Mouse (Mus musculus): Measurements from ENCODE around the gene Ly6g5b. TPM values are rescaled to one million over a fixed set of nuclear protein-coding genes. Genes with fewer than 3 reads are reported as not detected.
A peak's percentile ranks its signal among the peaks of the same experiment; 100 is the strongest.

Ly6g5b gene
- polyA plus RNA-seq, 1 experiment from 2014 or later = 0.89 TPM

DNA sequence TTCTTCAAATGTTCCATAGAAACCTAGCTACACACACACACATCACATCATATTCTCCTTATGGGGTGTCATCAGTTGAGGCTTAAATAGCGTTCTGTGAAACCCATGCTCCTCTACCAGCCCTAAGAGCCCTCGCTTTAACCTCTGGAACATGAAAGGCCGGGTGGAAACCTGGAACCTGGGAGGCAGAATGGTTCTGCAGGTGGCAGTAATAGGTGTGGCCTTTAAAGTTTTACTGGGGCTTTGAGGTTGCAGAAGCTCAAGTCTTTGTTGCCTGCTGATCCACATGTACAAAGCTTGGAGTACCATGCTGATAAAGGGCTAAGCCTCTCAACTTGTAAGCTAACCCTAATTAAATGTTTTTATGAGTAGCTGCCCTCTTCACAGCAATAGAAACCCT lies 32.1 kb upstream of the Ly6g5b start:
- no peak for DNase-seq (ENCODE audit: low spot score)

DNA sequence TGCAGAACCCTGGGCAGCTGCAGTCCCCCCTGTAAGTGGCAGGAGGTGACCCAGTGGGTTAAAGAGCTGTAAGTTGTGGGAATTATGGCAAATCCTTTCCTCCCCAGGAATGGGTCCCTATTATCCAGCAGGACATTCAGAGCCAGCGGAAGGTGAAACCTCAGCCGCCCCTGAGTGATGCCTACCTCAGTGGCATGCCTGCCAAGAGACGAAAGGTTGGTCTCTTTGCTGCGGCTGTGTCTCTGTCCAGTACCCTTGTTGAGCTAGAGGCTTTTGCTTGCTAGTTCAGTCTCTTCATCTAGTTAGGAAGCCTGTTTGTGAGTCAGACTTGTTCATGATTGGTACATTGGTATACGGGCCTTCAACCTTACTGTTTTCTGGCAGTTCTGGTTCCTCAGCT lies 30.9 kb upstream of the Ly6g5b start:
- H3K9me3 ChIP-seq (replicated peaks; ENCODE audit: control insufficient read depth, low read length) = no peaks in the 10 kb centered on the region
- no peak overlapping the region for H3K4me2 ChIP-seq (ENCODE audit: low read length)
- H3K36me3 ChIP-seq (ENCODE audit: control insufficient read depth, insufficient read depth, low read length) = peaks cover 100% of the 10 kb centered on the region
- 88% methylated on average over 5 of the region's 5 CpGs for WGBS
- no peak overlapping the region for H3K4me3 ChIP-seq (ENCODE audit: low read depth, low read length)
- no peaks in the 10 kb centered on the region for H3K4me1 ChIP-seq (ENCODE audit: control insufficient read depth, insufficient read depth, low read length)
- no peak overlapping the region for H3K9ac ChIP-seq (ENCODE audit: low read length)
- ATAC-seq = no peak
- H3K27ac ChIP-seq (ENCODE audit: low read depth, low read length) = no peak overlapping the region
- DNase-seq (ENCODE audit: low spot score) = no peak
- no peaks in the 10 kb centered on the region for H3K27me3 ChIP-seq (replicated peaks; ENCODE audit: control insufficient read depth, insufficient read depth, low read length)

More for the DNA sequence above, 32.1 kb upstream of the Ly6g5b start:
- no peak overlapping the region for H3K4me2 ChIP-seq (ENCODE audit: low read length)
- H3K4me3 ChIP-seq (ENCODE audit: low read depth, low read length) = no peak overlapping the region
- no peak overlapping the region for H3K9ac ChIP-seq (ENCODE audit: low read length)
- H3K36me3 ChIP-seq (ENCODE audit: control insufficient read depth, insufficient read depth, low read length) = peaks cover 100% of the 10 kb centered on the region
- ATAC-seq = no peak
- WGBS = 57% methylated on average over 3 of the region's 3 CpGs
- no peak overlapping the region for H3K27ac ChIP-seq (ENCODE audit: low read depth, low read length)
- H3K27me3 ChIP-seq (replicated peaks; ENCODE audit: control insufficient read depth, insufficient read depth, low read length) = no peaks in the 10 kb centered on the region
- H3K9me3 ChIP-seq (replicated peaks; ENCODE audit: control insufficient read depth, low read length) = no peaks in the 10 kb centered on the region
- no peaks in the 10 kb centered on the region for H3K4me1 ChIP-seq (ENCODE audit: control insufficient read depth, insufficient read depth, low read length)

DNA sequence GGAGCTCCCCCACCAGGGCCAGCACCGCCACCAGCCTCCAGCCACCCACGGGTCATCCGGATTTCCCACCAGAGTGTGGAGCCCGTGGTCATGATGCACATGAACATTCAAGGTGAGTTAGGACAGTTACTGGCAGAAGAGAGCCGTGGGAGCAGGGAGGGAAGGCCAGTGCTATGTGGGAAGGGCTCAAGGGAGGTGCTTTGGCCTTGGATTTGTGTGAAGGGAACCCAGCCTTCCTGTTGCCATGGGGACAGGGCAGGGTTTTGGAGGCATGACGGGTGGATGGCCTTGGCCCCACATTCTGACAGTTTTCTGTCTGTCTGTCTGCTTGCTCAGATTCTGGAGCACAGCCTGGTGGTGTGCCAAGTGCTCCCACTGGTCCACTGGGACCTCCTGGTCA lies 26.7 kb upstream of the Ly6g5b start:
- Histone ChIP-seq H3K4me2 (ENCODE audit: low read length) (no peak overlapping the region), H3K36me3 (ENCODE audit: control insufficient read depth, insufficient read depth, low read length) (peaks cover 89% of the 10 kb centered on the region), H3K9me3 (replicated peaks; ENCODE audit: control insufficient read depth, low read length) (no peaks in the 10 kb centered on the region), H3K27ac (ENCODE audit: low read depth, low read length) (no peak overlapping the region), H3K27me3 (replicated peaks; ENCODE audit: control insufficient read depth, insufficient read depth, low read length) (no peaks in the 10 kb centered on the region), H3K9ac (ENCODE audit: low read length) (no peak overlapping the region), H3K4me3 (ENCODE audit: low read depth, low read length) (no peak overlapping the region), H3K4me1 (ENCODE audit: control insufficient read depth, insufficient read depth, low read length) (peaks cover 4% of the 10 kb centered on the region; the same call in 1 of the 2 replicates)
- 92% methylated on average over 6 of the region's 6 CpGs for WGBS
- no peak for ATAC-seq
- no peak for DNase-seq (ENCODE audit: low spot score)

DNA sequence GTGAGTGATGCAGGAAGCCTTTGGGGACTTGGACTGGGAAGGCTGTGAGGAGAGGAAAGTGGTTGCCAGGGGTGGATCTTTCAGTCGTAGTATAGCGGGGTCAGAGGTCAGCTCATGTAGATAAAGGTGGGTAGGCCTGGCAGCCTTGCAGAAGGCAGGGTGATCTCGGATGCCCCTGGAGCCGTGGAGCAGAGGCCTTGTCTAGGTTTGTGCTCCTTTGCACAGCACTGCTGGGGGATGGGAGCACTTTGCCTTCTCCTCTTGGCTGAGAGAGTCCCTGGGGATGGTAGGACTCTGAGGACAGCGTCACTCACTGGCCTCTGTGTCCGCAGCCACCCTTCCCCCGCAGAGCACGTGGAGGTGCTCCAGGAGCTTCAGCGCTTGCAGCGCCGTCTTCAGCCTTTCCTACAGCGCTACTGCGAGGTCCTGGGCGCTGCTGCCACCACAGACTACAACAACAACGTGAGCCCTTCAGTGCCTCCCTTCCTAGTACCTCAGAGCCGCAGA lies 25.3 kb upstream of the Ly6g5b start:
- no peak for DNase-seq (ENCODE audit: low spot score)
- H3K4me3 ChIP-seq (ENCODE audit: low read depth, low read length) = no peak overlapping the region
- H3K4me2 ChIP-seq (ENCODE audit: low read length) = no peak overlapping the region
- H3K27ac ChIP-seq (ENCODE audit: low read depth, low read length) = no peak overlapping the region
- H3K27me3 ChIP-seq (replicated peaks; ENCODE audit: control insufficient read depth, insufficient read depth, low read length) = no peaks in the 10 kb centered on the region
- H3K36me3 ChIP-seq (ENCODE audit: control insufficient read depth, insufficient read depth, low read length) = peaks cover 74% of the 10 kb centered on the region
- 81% methylated on average over 16 of the region's 16 CpGs for WGBS
- H3K4me1 ChIP-seq (ENCODE audit: control insufficient read depth, insufficient read depth, low read length) = peaks cover 9% of the 10 kb centered on the region
- no peak for ATAC-seq
- H3K9me3 ChIP-seq (replicated peaks; ENCODE audit: control insufficient read depth, low read length) = no peaks in the 10 kb centered on the region
- H3K9ac ChIP-seq (ENCODE audit: low read length) = no peak overlapping the region

DNA sequence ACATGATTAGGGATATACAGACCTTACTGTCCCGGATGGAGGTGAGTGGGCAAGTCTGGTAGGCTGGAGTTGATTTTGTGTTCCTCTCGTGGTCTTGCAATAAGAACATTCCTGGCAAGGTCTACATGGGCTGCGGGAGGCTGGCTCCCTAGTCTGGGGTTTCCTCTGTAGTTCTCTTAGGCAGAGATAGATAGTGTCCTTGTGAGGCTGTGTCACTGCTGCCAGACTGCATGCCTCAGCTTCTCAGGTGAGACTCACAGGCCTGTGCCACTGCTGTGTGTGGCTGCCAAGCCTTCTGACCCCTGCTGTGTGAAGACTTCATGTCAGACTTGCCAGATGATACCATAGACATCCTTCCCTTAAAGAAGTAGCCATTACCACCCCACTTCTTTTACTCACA lies 24.0 kb upstream of the Ly6g5b start:
- Histone ChIP-seq H3K4me1 (ENCODE audit: control insufficient read depth, insufficient read depth, low read length) (peaks cover 9% of the 10 kb centered on the region), H3K4me2 (ENCODE audit: low read length) (no peak overlapping the region), H3K4me3 (ENCODE audit: low read depth, low read length) (no peak overlapping the region), H3K27me3 (replicated peaks; ENCODE audit: control insufficient read depth, insufficient read depth, low read length) (no peaks in the 10 kb centered on the region), H3K36me3 (ENCODE audit: control insufficient read depth, insufficient read depth, low read length) (peaks cover 62% of the 10 kb centered on the region), H3K9ac (ENCODE audit: low read length) (no peak overlapping the region), H3K9me3 (replicated peaks; ENCODE audit: control insufficient read depth, low read length) (no peaks in the 10 kb centered on the region), H3K27ac (ENCODE audit: low read depth, low read length) (no peak overlapping the region)
- no peak for DNase-seq (ENCODE audit: low spot score)
- no peak for ATAC-seq
- WGBS = 86% methylated on average over 3 of the region's 3 CpGs

DNA sequence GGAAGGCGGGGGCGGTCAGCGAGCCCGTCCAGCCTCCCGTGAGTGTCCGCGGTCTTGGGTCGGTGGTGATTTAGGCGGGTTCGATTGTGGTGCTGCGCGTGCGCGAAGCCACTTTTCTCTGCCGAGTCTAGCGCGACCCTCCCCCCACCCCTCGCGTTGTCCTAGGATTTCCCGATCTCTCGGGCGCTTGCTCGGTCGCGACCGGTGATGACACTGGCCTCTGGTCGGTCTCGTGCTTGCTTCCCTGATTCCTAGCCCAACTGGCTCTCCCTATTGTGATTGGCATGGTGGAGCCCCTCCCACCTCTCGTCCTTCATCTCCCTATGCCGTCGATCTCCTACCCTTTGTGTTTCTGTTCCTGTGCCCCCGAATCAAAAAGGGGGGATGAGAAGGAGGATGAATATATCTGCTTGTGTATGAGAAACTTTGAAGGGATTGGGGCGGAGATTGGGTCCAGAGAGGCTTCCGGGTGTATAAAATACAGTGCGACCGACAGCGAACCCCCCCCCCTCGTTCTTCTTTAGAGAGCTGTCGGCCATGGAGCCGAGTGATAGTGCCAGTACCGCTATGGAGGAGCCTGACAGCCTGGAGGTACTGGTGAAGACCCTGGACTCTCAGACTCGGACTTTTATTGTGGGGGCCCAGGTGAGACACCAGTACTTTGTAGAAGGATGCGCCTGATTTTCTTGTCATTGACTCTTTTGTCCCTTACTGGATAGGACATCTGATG lies 20.5 kb upstream of the Ly6g5b start:
- Histone ChIP-seq H3K27me3 (replicated peaks; ENCODE audit: control insufficient read depth, insufficient read depth, low read length) (no peaks in the 10 kb centered on the region), H3K4me2 (ENCODE audit: low read length) (peak overlapping the region; percentile 93), H3K4me3 (ENCODE audit: low read depth, low read length) (peak overlapping the region; percentile 74), H3K9ac (ENCODE audit: low read length) (peak overlapping the region; percentile 91), H3K4me1 (ENCODE audit: control insufficient read depth, insufficient read depth, low read length) (peaks cover 9% of the 10 kb centered on the region), H3K9me3 (replicated peaks; ENCODE audit: control insufficient read depth, low read length) (no peaks in the 10 kb centered on the region), H3K36me3 (ENCODE audit: control insufficient read depth, insufficient read depth, low read length) (peaks cover 26% of the 10 kb centered on the region), H3K27ac (ENCODE audit: low read depth, low read length) (peak overlapping the region; percentile 89)
- ATAC-seq = peak; percentile 59
- WGBS = under 1% methylated on average over 43 of the region's 43 CpGs
- DNase-seq (ENCODE audit: low spot score) = no peak

DNA sequence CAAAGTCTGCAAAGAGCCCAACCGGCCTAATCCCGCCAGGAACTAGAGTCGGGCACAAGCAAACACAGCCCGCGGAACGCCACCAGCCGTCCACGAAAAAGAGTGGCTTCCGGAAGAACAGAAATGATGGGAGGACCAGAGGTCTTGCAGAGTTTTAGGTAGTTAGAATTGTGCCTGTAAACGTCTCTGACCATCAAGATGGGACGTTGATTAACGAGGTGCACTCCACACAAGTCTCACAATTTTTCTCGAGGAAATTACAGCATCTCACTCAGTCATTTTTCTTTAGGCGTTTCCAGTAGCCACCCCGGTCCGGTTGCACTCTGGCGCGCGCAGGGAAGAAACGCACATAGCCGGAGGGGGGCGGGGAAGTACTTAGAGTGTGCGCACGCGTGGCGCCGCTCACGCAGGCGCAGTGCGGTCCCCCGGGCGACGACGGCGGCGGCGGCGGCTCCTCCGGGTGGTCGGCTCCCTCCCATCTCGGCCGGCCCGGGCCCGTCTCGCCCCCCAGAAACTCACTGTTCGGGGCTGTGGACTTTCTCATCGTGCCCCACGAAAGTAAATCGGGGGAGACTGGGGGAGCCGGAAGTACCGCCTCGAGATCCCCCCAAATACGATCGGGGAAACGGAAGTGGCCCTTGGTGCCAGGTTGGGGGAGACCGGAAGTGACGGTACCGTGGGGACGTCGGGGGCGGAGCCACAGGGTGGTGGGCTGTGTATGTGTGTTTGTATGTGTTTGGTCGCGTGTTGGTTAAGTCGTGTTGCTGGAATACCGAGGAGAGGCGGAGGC lies 19.8 kb upstream of the Ly6g5b start, which contains the start of gene Bag6:
Gene Bag6, plus strand, starts transcription at position 378 of the 790 bp plus-strand sequence.
- ATAC-seq (peak; percentile 95), DNase-seq (ENCODE audit: low spot score) (peak; percentile 97)
- no peaks in the 10 kb centered on the region for H3K9me3 ChIP-seq (replicated peaks; ENCODE audit: control insufficient read depth, low read length)
- H3K27me3 ChIP-seq (replicated peaks; ENCODE audit: control insufficient read depth, insufficient read depth, low read length) = no peaks in the 10 kb centered on the region
- H3K4me3 ChIP-seq (ENCODE audit: low read depth, low read length) = peak within 1 kb of the TSS; percentile 74
- peak within 1 kb of the TSS; percentile 89 for H3K27ac ChIP-seq (ENCODE audit: low read depth, low read length)
- WGBS = under 1% methylated on average over 66 of the region's 66 CpGs
- H3K9ac ChIP-seq (ENCODE audit: low read length) = peak within 1 kb of the TSS; percentile 91
- H3K4me1 ChIP-seq (ENCODE audit: control insufficient read depth, insufficient read depth, low read length) = peaks cover 9% of the 10 kb centered on the region
- H3K36me3 ChIP-seq (ENCODE audit: control insufficient read depth, insufficient read depth, low read length) = peaks cover 23% of the 10 kb centered on the region
- peak within 1 kb of the TSS; percentile 93 for H3K4me2 ChIP-seq (ENCODE audit: low read length)

DNA sequence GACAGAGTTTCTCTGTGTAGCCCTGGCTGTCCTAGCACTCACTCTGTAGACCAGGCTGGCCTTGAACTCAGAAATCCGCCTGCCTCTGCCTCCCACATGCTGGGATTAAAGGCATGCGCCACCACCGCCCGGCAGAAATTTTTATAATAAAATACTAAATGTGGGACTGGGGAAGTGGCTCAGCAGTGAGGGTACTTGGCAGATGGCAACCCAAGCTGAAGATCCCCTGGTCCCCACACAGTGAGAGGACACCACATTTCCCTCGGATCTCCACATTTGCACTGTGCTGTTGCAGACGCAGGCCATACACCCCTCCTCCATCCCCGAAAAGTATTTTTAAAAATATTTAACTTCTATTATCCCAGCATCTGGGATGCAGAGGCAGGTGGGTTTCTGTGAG lies 18.3 kb upstream of the Ly6g5b start:
- no peak for DNase-seq (ENCODE audit: low spot score)
- H3K9me3 ChIP-seq (replicated peaks; ENCODE audit: control insufficient read depth, low read length) = no peaks in the 10 kb centered on the region
- peaks cover 9% of the 10 kb centered on the region for H3K4me1 ChIP-seq (ENCODE audit: control insufficient read depth, insufficient read depth, low read length)
- H3K27me3 ChIP-seq (replicated peaks; ENCODE audit: control insufficient read depth, insufficient read depth, low read length) = no peaks in the 10 kb centered on the region
- no peak overlapping the region for H3K4me3 ChIP-seq (ENCODE audit: low read depth, low read length)
- WGBS = 96% methylated on average over 7 of the region's 7 CpGs
- no peak overlapping the region for H3K27ac ChIP-seq (ENCODE audit: low read depth, low read length)
- H3K9ac ChIP-seq (ENCODE audit: low read length) = no peak overlapping the region
- no peak for ATAC-seq
- no peak overlapping the region for H3K4me2 ChIP-seq (ENCODE audit: low read length)
- peaks cover 9% of the 10 kb centered on the region for H3K36me3 ChIP-seq (ENCODE audit: control insufficient read depth, insufficient read depth, low read length)

DNA sequence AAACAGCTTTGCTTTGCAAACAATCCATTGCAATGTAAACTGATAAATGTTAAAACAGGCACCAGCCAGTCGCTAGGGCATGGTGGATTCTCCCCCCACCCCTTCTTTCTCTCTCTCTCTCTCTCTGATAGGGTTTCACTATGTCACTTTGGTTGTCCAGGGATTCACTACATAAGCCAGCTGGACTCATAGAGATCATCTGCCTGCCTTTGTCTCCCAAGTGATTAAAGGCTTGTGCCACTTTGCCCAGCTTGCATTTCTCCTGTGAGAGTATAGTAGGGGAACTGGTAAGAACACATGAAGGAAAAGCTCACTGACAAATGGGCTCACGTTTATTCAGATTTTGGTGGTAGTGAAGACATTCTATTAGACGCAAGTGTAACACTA lies 16.9 kb upstream of the Ly6g5b start:
- Histone ChIP-seq H3K4me1 (ENCODE audit: control insufficient read depth, insufficient read depth, low read length) (peaks cover 8% of the 10 kb centered on the region), H3K9ac (ENCODE audit: low read length) (no peak overlapping the region)
- 81% methylated on average over 3 of the region's 3 CpGs for WGBS

More for the DNA sequence above, 16.9 kb upstream of the Ly6g5b start:
- ATAC-seq (no peak), DNase-seq (ENCODE audit: low spot score) (no peak)
- H3K36me3 ChIP-seq (ENCODE audit: control insufficient read depth, insufficient read depth, low read length) = 0 out of 2 replicates have a peak, but pooled peaks cover 10% of the 10 kb centered on the region
- H3K4me3 ChIP-seq (ENCODE audit: low read depth, low read length) = no peak overlapping the region
- H3K27ac ChIP-seq (ENCODE audit: low read depth, low read length) = no peak overlapping the region
- no peaks in the 10 kb centered on the region for H3K9me3 ChIP-seq (replicated peaks; ENCODE audit: control insufficient read depth, low read length)
- no peaks in the 10 kb centered on the region for H3K27me3 ChIP-seq (replicated peaks; ENCODE audit: control insufficient read depth, insufficient read depth, low read length)
- H3K4me2 ChIP-seq (ENCODE audit: low read length) = no peak overlapping the region

Data from forebrain, embryonic 14.5 days (tissue).